Mouse (Mus musculus): ENCODE data around the gene Kif17.
A peak's percentile ranks its signal among the peaks of the same experiment; 100 is the strongest.

Kif17 gene

DNA sequence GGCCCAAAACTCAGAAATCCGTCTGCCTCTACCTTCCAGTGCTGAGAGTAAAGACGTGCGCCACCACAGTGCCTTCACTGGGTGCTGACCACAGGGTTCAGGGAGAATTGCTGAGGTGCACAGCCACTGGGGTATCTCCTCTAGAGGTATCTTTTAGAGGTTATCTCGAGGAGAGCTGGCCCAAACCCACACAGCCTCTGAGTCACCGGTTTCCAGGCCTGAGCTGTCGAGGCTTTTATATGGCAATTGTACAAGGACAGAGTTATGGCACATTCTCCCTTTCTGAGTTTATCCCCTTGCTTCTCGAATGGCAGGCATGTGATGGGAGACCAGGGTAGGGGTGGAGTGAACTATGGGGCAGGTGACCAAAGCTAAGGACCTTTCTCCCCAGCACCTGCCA lies 8.4 kb downstream of the Kif17 start:
- DNase-seq (ENCODE audit: extremely low read depth, insufficient read length, low spot score): no peak

- DNase-seq (ENCODE audit: extremely low read depth, insufficient read length, low spot score): no peak
Observed at GRCm38 (mm10) chr4:138259482-138259881, 9.2 kb downstream of the Kif17 start.

GRCm38 (mm10) chr4:138261843-138262681 lies 11.8 kb downstream of the Kif17 start:
- DNase-seq (ENCODE audit: extremely low read depth, insufficient read length, low spot score): no peak

DNA sequence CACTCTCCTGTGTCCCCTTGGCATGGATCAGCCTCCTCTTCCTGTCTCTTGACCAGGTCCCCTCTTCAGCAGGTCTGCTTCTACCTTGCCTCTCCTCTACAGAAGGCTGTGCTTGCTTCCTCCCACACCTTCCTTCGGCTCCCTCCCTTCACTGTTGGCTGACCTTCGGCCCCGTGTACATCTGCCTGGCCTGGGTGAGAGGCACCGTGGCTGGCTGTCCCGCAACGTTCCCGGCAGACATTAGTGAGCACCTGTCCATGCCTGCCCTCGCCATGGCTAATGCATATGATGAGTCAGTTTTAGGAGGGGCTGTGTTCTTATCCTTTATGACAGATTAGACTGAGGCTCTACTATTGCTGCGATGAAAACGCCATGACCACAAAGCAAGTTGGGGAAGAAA lies 17.6 kb downstream of the Kif17 start:
- no peak for DNase-seq (ENCODE audit: extremely low read depth, insufficient read length, low spot score)

- DNase-seq (ENCODE audit: extremely low read depth, insufficient read length, low spot score): no peak
Observed at GRCm38 (mm10) chr4:138272011-138272997, 22.1 kb downstream of the Kif17 start.

- no peak for DNase-seq (ENCODE audit: extremely low read depth, insufficient read length, low spot score)
Observed at GRCm38 (mm10) chr4:138278346-138278745, 28.1 kb downstream of the Kif17 start.

- peak; percentile 39 for DNase-seq (ENCODE audit: extremely low read depth, insufficient read length, low spot score)
Observed at GRCm38 (mm10) chr4:138282834-138283233, 32.6 kb downstream of the Kif17 start.

DNA sequence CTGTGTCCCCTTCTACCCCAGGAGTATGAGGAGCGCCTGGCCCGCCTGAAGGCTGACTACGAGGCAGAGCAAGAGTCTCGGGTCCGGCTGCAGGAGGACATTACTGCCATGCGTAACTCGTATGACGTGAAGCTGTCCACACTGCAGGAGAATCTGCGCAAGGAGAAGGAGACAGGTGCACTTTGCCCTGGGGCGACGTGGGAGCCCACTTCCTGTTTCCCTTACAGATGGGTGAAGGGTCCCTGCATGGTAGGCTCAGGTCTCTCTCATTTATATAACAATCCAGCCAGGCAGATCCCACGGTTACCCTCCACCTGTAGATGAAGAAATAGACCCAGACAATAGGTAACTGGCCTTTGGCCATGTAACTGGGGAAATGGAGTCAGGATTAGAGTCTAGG lies 36.2 kb downstream of the Kif17 start:
- DNase-seq (ENCODE audit: extremely low read depth, insufficient read length, low spot score): no peak

GRCm38 (mm10) chr4:138288691-138289090 lies 38.5 kb downstream of the Kif17 start:
- DNase-seq (ENCODE audit: extremely low read depth, insufficient read length, low spot score): no peak

GRCm38 (mm10) chr4:138292028-138292427 lies 41.8 kb downstream of the Kif17 start:
- DNase-seq (ENCODE audit: extremely low read depth, insufficient read length, low spot score): no peak

DNA sequence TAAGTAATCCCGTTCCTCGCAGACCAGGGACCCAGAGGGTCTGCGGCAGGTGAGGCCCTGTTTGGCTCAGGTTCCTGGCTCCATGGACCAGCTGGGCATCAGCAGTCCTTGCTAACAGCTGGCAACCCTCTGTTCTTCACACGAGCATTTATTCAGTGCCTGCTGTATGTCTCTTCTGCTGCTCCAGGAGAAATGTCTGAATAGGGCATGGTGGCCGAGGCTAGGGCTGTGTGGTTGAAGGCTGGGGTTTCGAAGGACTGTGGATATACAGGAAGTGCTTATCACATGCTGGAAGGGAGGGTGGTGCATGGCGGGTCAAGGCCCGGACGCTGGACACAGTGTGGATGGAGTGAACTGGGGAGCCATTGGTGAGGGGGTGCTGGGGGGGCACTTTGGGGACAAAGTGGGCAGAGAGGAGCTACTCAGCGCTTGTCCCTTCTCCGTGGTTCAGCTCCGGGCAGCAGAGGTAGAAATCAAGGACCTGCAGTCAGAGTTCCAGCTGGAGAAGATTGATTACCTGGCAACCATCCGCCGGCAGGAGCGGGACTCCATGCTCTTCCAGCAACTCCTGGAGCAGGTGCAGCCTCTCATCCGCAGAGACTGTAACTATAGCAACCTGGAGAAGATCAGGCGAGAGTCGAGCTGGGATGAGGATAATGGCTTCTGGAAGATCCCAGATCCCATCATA lies 43.2 kb downstream of the Kif17 start:
- no peak for DNase-seq (ENCODE audit: extremely low read depth, insufficient read length, low spot score)

- no peak for DNase-seq (ENCODE audit: extremely low read depth, insufficient read length, low spot score)
Observed at GRCm38 (mm10) chr4:138293949-138294550, 43.8 kb downstream of the Kif17 start.

GRCm38 (mm10) chr4:138301271-138301780 lies 51.1 kb downstream of the Kif17 start:
- DNase-seq (ENCODE audit: extremely low read depth, insufficient read length, low spot score): no peak

DNA sequence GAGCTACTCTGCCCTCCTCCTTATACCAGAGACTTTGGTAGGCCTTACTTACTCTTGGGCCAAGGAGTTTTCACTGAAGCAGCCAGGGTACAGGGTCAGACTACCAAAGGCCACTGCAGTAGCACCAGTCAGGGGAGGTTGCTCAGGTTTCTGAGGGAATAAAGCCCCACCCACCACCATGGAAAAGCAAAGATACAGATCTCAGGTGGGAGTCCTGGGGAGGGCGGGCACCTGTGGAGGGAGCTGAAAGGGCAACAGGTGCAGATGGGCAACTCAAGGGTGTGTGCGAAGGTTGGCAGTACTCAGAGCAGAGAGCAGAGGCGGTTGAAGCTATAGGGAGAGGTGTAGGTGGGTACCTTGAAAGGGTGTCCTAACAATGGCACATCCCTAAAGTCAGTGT lies 52.8 kb downstream of the Kif17 start:
- DNase-seq (ENCODE audit: extremely low read depth, insufficient read length, low spot score): no peak

DNA sequence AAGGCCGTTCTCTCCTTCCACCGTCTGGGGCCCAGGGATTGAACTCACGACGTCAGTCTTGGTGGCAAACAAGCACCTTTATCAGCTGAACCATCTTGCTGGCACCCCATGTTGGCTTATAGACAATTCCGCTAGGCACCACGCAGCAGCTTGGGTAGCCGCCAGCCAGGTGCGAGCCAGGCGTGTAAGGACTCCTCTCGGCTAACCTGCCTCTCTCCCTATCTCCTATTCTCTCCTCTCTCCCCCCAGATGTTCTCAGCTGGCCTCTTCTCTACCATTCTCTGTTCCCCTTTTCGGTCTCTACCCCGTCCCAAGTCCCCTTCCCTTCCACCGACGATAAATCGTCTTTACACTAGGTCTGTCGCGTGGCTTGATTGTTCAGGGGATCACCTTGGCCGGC lies 53.5 kb downstream of the Kif17 start:
- DNase-seq (ENCODE audit: extremely low read depth, insufficient read length, low spot score): no peak

GRCm38 (mm10) chr4:138304340-138305104 lies 54.3 kb downstream of the Kif17 start, which contains the start of gene Ddost:
Ddost (plus strand) TSS chr4:138304730.
- DNase-seq (ENCODE audit: extremely low read depth, insufficient read length, low spot score): peak; percentile 96

GRCm38 (mm10) chr4:138307025-138307424 lies 56.8 kb downstream of the Kif17 start:
- DNase-seq (ENCODE audit: extremely low read depth, insufficient read length, low spot score): no peak

DNA sequence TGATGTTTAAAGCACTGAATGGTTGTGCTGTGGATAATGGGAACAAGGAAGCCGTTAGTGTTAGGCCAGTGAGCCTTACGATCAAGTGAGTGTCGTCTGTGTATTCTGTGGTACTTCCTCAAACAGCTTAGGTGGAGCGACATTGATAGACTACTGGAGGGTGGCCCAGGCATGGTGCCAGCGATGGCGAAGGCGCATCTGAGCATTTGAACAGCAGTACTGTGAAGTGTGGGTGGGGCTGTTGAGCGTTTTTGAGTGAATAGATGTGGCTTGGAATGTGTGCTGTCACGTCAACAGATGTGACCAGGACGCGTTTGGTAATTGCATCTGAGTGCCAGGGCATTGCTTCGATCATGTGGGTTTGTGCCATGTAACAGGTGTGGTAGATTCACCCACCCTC lies 57.5 kb downstream of the Kif17 start:
- no peak for DNase-seq (ENCODE audit: extremely low read depth, insufficient read length, low spot score)

- no peak for DNase-seq (ENCODE audit: extremely low read depth, insufficient read length, low spot score)
Observed at GRCm38 (mm10) chr4:138310311-138310910, 60.2 kb downstream of the Kif17 start.

Measured in 3134 (cell line).